Comparison of ENCODE assay signal across 25 mouse cellular contexts in the genomic region with DNA sequence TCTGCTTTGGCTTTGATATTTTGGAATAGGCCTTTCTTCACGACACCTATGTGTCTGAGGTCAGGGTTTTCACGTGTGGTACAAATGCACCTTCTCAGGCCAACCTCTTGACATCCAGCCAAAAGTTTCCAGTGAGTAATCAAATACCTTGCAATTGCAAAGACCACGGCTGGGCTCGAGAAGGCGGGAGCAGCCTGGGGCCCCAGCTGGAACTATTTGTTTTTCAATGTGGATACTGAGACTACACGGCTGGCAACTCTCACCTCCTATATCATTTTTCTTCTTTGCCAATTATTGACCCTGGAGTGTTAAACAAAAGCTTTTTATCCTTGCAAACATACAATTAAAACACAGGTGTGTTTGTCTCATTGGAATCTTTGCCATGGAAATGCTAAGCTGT.
A peak's percentile ranks its signal among the peaks of the same experiment; 100 is the strongest.
DNase-seq lines count a peak whose midpoint lies in the region; ATAC-seq lines count a peak whose summit lies in the region.
"Had no signal": no experiment of that assay in that cellular context is flagged by ENCODE, and none has a peak within 500 bp of the region (broad histone marks: within the 10 kb centered on the region; RNA-seq: fewer than 3 reads in every experiment).

No protein-coding gene starts in this region.

- H3K9me3 ChIP-seq in embryonic facial prominence, embryonic 14.5 days (ENCODE audit: control insufficient read depth, low read length): no peaks in the 10 kb centered on the region
- H3K9me3 ChIP-seq in embryonic facial prominence, embryonic 10.5 days: no peaks in the 10 kb centered on the region
- no peaks in the 10 kb centered on the region for H3K9me3 ChIP-seq in stomach, embryonic 15.5 days
- H3K9me3 ChIP-seq: embryonic facial prominence, embryonic 15.5 days; hindbrain, embryonic 12.5 days; hindbrain, embryonic 15.5 days had no signal

- no peak overlapping the region for H3K9ac ChIP-seq in embryonic facial prominence, embryonic 14.5 days (ENCODE audit: low read depth, low read length)
- H3K9ac ChIP-seq in stomach, embryonic 15.5 days: no peak overlapping the region
- H3K9ac ChIP-seq: embryonic facial prominence, embryonic 15.5 days; forebrain, postnatal 0 days; hindbrain, embryonic 12.5 days; hindbrain, embryonic 15.5 days had no signal

- no peaks in the 10 kb centered on the region for H3K36me3 ChIP-seq in embryonic facial prominence, embryonic 14.5 days (ENCODE audit: control insufficient read depth, insufficient read depth, low read length)
- no peaks in the 10 kb centered on the region for H3K36me3 ChIP-seq in embryonic facial prominence, embryonic 10.5 days (replicated peaks)
- no peaks in the 10 kb centered on the region for H3K36me3 ChIP-seq in stomach, embryonic 15.5 days
- H3K36me3 ChIP-seq: embryonic facial prominence, embryonic 15.5 days; G1E; hindbrain, embryonic 12.5 days; hindbrain, embryonic 15.5 days had no signal

- no peak overlapping the region for H3K4me2 ChIP-seq in embryonic facial prominence, embryonic 14.5 days (ENCODE audit: low read depth, low read length)
- H3K4me2 ChIP-seq in stomach, embryonic 15.5 days: no peak overlapping the region
- H3K4me2 ChIP-seq: embryonic facial prominence, embryonic 15.5 days; heart, embryonic 11.5 days; hindbrain, embryonic 12.5 days; hindbrain, embryonic 15.5 days had no signal

- DNase-seq in embryonic facial prominence, embryonic 14.5 days (ENCODE audit: low spot score): peak; percentile 32
- no peak for DNase-seq in embryonic facial prominence, embryonic 10.5 days (ENCODE audit: low spot score)
- peak; percentile 4 for DNase-seq in 3T3-L1 (ENCODE audit: low read depth, low spot score)
- no peak for DNase-seq in kidney, postnatal 36 days
- no peak for DNase-seq in layer of hippocampus, adult 8-10 months (ENCODE audit: low spot score in 2 of 2)
- DNase-seq: adrenal gland, adult 2 months; adrenal gland, postnatal 25 days; B cell, adult 2 months; cerebellum, adult 11-12 months; cerebellum, adult 8-10 months; cerebellum, postnatal 10 days; cerebellum, postnatal 36 days; embryo, embryonic 11 days; forebrain, postnatal 0 days; gastrocnemius, adult 2 months; gastrocnemius, postnatal 14 days; heart, adult 11 months had no signal

- H3K27ac ChIP-seq in embryonic facial prominence, embryonic 14.5 days (replicated peaks; ENCODE audit: low read depth, low read length): no peak overlapping the region
- no peak overlapping the region for H3K27ac ChIP-seq in embryonic facial prominence, embryonic 10.5 days (replicated peaks)
- no peak overlapping the region for H3K27ac ChIP-seq in stomach, embryonic 15.5 days
- H3K27ac ChIP-seq: embryonic facial prominence, embryonic 15.5 days; gastrocnemius, adult 2 months; hindbrain, embryonic 12.5 days; hindbrain, embryonic 15.5 days had no signal

- ATAC-seq in embryonic facial prominence, embryonic 14.5 days (ENCODE audit: low read depth): no peak; the same call in 1 of the 2 replicates
- peak; percentile 68; the same call in 1 of the 2 replicates for ATAC-seq in stomach, embryonic 15.5 days (ENCODE audit: insufficient read depth, low FRiP score, low read depth)
- ATAC-seq: forebrain, embryonic 14.5 days; forebrain, postnatal 0 days had no signal

- H3K4me1 ChIP-seq in embryonic facial prominence, embryonic 14.5 days (ENCODE audit: control insufficient read depth, insufficient read depth, low read length): no peaks in the 10 kb centered on the region
- peaks cover 10% of the 10 kb centered on the region for H3K4me1 ChIP-seq in embryonic facial prominence, embryonic 10.5 days
- no peaks in the 10 kb centered on the region for H3K4me1 ChIP-seq in stomach, embryonic 15.5 days
- H3K4me1 ChIP-seq: embryonic facial prominence, embryonic 15.5 days; hindbrain, embryonic 12.5 days; hindbrain, embryonic 15.5 days had no signal

- H3K4me3 ChIP-seq in embryonic facial prominence, embryonic 14.5 days (ENCODE audit: low read depth, low read length): no peak overlapping the region
- no peak overlapping the region for H3K4me3 ChIP-seq in embryonic facial prominence, embryonic 10.5 days
- no peak overlapping the region for H3K4me3 ChIP-seq in stomach, embryonic 15.5 days (replicated peaks)
- H3K4me3 ChIP-seq: embryonic facial prominence, embryonic 15.5 days; gastrocnemius, adult 2 months; hindbrain, embryonic 12.5 days; hindbrain, embryonic 15.5 days had no signal

- no peaks in the 10 kb centered on the region for H3K27me3 ChIP-seq in embryonic facial prominence, embryonic 14.5 days (replicated peaks; ENCODE audit: control insufficient read depth, insufficient read depth, low read length)
- no peaks in the 10 kb centered on the region for H3K27me3 ChIP-seq in embryonic facial prominence, embryonic 10.5 days (replicated peaks; ENCODE audit: low read depth, poor library complexity, severe bottlenecking)
- no peaks in the 10 kb centered on the region for H3K27me3 ChIP-seq in stomach, embryonic 15.5 days (replicated peaks)
- H3K27me3 ChIP-seq: CH12.LX; embryonic facial prominence, embryonic 15.5 days; hindbrain, embryonic 12.5 days; hindbrain, embryonic 15.5 days had no signal

- WGBS in embryonic facial prominence, embryonic 14.5 days: 34% methylated on average over 6 of the region's 6 CpGs
- WGBS in embryonic facial prominence, embryonic 10.5 days: 63% methylated on average over 6 of the region's 6 CpGs
- 39% methylated on average over 6 of the region's 6 CpGs for WGBS in stomach, embryonic 15.5 days

Comparison
In these comparisons a context has a peak if more than half of its experiments do, and no peak if none do; other contexts are left out.
1. DNase-seq: peak in embryonic facial prominence, embryonic 14.5 days (single experiment) and 3T3-L1 (single experiment); none in embryonic facial prominence, embryonic 10.5 days (single experiment), kidney, postnatal 36 days (0 of 2) and layer of hippocampus, adult 8-10 months (0 of 2).